Mouse (Mus musculus) kidney, adult 2 months (tissue): ENCODE data around the gene Chd6. TPM values are rescaled to one million over a fixed set of nuclear protein-coding genes. Genes with fewer than 3 reads are reported as not detected.
A peak's percentile ranks its signal among the peaks of the same experiment; 100 is the strongest.

Source experiments
- DNase-seq: peaks from one replicate; pipeline ENCODE4 v3.0.0; 2021
- H3K27ac ChIP-seq: fragments of 200-500 bp; 2 replicates; pipeline ENCODE4 v1.5.1; 2012; ENCODE audit warnings: low read depth, low read length, control low read depth, inconsistent platforms; ENCODE audit not compliant: insufficient read depth
- H3K27me3 ChIP-seq: fragments of 200-500 bp; replicated peaks from 2 replicates; pipeline ENCODE4 v1.6.1; 2012; ENCODE audit warnings: mild to moderate bottlenecking, moderate library complexity, low read length, inconsistent platforms; ENCODE audit not compliant: control insufficient read depth, insufficient read depth
- H3K36me3 ChIP-seq: fragments of 200-500 bp; 2 replicates; pipeline ENCODE4 v1.6.1; 2012; ENCODE audit warnings: mild to moderate bottlenecking, moderate library complexity, low read length, inconsistent platforms; ENCODE audit not compliant: control insufficient read depth, insufficient read depth
- H3K4me1 ChIP-seq: fragments of 200-500 bp; 2 replicates; pipeline ENCODE4 v1.6.1; 2011; ENCODE audit warnings: low read length; ENCODE audit not compliant: control insufficient read depth, insufficient read depth
- H3K4me3 ChIP-seq: fragments of 200-500 bp; 2 replicates; pipeline ENCODE4 v1.5.1; 2011; ENCODE audit warnings: mild to moderate bottlenecking, low read depth, low read length, control low read depth; ENCODE audit not compliant: insufficient read depth
- CTCF ChIP-seq: fragments of 200-500 bp; conservative IDR thresholded peaks from 2 replicates; pipeline ENCODE4 v1.5.1; 2011; ENCODE audit warnings: low read depth, mild to moderate bottlenecking, control low read depth, low read length, moderate library complexity, mixed read lengths; ENCODE audit not compliant: insufficient read depth, insufficient read length
- POLR2A ChIP-seq: fragments of 200-500 bp; IDR thresholded peaks from one replicate; pipeline ENCODE4 v1.6.1; 2011; ENCODE audit warnings: low read depth, low read length, control low read depth
- WGBS: fragments of 180-500 bp; shearing (Covaris S2); methylation state at CpG from one replicate; pipeline ENCODE4 v1.1.7; 2018; 5-methylcytosine and 5-hydroxymethylcytosine counted together
- polyA plus RNA-seq: library from polyadenylated mRNA; depleted of rRNA; stranded (reverse); fragments of >200 nt; gene quantifications from 2 replicates; pipeline ENCODE4 v1.2.3, GENCODE M21; 2012; rRNA removed

The Chd6 gene
- 7.7 and 9.4 TPM in 2 replicates for polyA plus RNA-seq

DNA sequence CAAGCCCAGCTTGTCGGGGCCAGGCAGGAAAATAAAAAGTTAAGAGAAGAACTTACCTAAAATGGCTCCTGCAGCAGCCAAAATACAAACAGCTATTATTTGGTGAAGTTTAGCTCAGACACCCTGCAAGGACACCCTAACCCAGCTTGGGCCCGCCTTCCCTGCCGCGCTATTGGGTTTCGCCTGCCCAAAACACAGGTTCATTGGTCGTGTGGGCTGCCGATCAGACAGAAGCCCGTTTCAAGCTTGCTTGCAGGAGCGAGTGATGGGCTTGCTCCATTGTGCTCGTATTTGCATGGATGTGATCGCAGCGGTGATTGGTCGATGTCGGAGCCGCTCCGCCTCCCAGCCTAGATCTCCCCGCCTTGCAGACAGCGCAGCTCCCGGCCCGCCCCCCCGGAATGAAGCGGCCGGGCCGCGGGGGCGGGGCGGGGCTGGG is at the start of gene Chd6:
TSS of gene Chd6 (minus strand) at position 143 of the 439 bp plus-strand sequence.
- Histone ChIP-seq H3K36me3 (no peaks in the 10 kb centered on the region), H3K27me3 (no peaks in the 10 kb centered on the region), H3K4me1 (peaks cover 5% of the 10 kb centered on the region), H3K4me3 (peak within 1 kb of the TSS; percentile 72), H3K27ac (peak within 1 kb of the TSS; percentile 82)
- TF ChIP-seq CTCF (no peak), POLR2A (no peak)
- peak; percentile 100 for DNase-seq
- under 1% methylated on average over 27 of the region's 27 CpGs for WGBS

- H3K36me3 ChIP-seq = no peaks in the 10 kb centered on the region
- TF ChIP-seq POLR2A = no peak
- DNase-seq = no peak
- WGBS = 63% methylated on average over 7 of the region's 7 CpGs
- H3K4me1 ChIP-seq = no peaks in the 10 kb centered on the region
- no peak overlapping the region for H3K4me3 ChIP-seq
- H3K27ac ChIP-seq = no peak overlapping the region
- no peaks in the 10 kb centered on the region for H3K27me3 ChIP-seq
Observed at GRCm38 (mm10) chr2:161150004-161150842, 41.3 kb upstream of the Chd6 start.

- Histone ChIP-seq H3K4me3 (no peak overlapping the region), H3K27ac (no peak overlapping the region), H3K36me3 (no peaks in the 10 kb centered on the region), H3K27me3 (no peaks in the 10 kb centered on the region), H3K4me1 (no peaks in the 10 kb centered on the region)
- TF ChIP-seq POLR2A = no peak
- no peak for TF ChIP-seq CTCF
- WGBS = 52% methylated on average over 3 of the region's 3 CpGs
- DNase-seq = no peak
Observed at GRCm38 (mm10) chr2:161148428-161149020, 39.6 kb upstream of the Chd6 start.

DNA sequence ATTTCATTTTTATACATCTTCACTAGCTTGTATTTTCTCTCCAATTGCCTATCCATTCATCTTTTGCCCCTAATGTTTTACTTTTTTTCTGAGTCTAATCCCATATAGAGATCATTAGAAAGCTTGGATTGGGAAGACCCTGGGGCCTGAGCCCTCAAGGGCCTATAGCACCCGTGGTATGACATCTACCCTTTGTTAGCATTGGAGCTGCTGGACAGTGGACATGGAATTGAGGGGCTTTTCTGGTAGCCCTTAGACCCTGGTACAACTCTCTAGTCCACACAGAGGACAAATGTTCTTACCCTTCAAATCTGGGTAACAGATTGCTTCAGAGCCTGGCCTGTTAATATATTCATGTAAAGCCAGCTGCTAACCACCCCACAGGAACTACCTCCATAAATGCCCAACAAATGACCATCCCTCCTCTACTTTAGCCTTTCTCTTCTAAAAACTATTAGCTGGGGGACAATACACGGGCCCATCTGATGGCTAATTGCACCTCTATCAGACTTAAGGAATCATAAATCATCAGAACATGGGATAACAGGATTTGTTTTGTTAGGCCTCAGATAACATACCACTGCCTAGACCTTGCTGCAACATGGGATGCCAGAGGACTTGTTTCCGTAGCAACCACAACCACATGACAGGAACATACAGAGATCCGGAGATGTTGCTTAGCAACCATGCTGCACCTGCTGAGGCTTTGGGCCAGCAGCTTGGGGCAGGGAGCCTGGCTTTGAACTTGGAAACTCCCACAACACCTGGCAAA is 39.0 kb upstream of the Chd6 start:
- TF ChIP-seq CTCF (no peak), POLR2A (no peak)
- Histone ChIP-seq H3K4me3 (no peak overlapping the region), H3K4me1 (no peaks in the 10 kb centered on the region), H3K27me3 (no peaks in the 10 kb centered on the region), H3K27ac (no peak overlapping the region), H3K36me3 (no peaks in the 10 kb centered on the region)
- no peak for DNase-seq
- WGBS = 61% methylated on average over 4 of the region's 4 CpGs

DNA sequence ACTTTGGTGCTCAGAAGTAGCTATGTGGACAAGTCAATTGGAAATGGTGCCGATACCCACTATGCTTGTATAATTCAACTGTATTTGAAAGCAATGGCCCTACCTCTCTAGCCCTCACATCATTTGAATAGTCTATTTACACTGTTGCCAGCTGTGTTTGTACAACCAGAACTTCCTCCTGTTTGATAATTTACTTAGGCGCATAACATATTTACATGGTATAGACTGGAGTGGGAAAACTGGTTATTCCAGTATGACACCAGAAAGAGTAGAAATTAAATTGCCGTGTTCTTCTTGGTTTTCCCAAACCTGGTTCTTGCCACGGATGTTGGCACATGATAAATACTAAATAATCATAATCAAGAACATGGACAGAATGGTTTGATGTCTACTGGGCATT is 35.9 kb upstream of the Chd6 start:
- TF ChIP-seq POLR2A (no peak), CTCF (no peak)
- WGBS = 76% methylated on average over 4 of the region's 4 CpGs

DNA sequence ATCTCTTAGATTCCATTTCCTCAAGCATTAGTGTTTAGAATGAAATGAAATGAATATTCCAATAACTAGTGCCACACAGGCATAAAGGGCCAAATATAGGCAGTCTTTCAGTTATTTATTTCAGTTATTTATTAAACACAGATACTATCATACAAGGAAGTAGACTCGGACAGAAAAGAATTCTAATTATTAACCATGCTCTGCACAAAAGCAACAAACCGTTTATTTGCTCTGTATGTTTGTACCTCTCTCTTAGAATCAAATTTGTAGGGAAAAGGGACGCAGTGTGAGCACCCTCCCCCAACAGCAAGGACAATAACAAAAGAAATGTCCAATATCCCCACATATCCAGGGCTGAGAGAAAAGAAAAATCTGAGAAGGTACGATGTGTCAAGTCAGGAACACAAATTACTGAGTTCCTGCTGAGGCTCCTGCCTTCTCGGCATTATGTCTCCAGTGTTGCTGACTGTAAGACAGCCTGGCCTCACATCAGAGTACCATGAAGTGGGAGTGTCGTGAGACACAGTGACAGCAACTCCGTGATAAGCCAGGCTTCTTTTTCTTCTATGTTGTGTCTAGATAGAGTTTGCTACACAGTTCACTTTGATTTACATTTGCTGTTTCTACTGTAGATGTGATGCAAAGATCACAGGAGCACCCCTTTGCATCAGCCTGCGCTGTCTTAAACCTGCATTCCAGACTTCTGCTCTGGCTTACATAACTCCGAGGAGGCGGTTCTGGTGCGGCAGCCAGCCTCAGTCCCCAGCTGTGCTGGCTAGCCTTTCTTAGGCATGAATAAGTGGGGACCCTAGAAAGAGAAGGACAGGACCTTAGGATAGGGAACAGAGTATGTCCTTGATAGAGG is 30.0 kb upstream of the Chd6 start:
- peak; percentile 48 for DNase-seq
- peak overlapping the region; percentile 87 for H3K27ac ChIP-seq
- 26% methylated on average over 11 of the region's 11 CpGs for WGBS

More for the DNA sequence above, 35.9 kb upstream of the Chd6 start:
- DNase-seq = no peak
- H3K27me3 ChIP-seq = no peaks in the 10 kb centered on the region
- H3K4me1 ChIP-seq = no peaks in the 10 kb centered on the region
- no peak overlapping the region for H3K27ac ChIP-seq
- H3K4me3 ChIP-seq = no peak overlapping the region
- H3K36me3 ChIP-seq = no peaks in the 10 kb centered on the region

More for the DNA sequence above, 30.0 kb upstream of the Chd6 start:
- Histone ChIP-seq H3K27me3 (no peaks in the 10 kb centered on the region), H3K36me3 (no peaks in the 10 kb centered on the region), H3K4me1 (peaks cover 12% of the 10 kb centered on the region), H3K4me3 (no peak overlapping the region)
- TF ChIP-seq POLR2A = no peak
